Mouse (Mus musculus): ENCODE data around the gene Rundc3a. TPM values are rescaled to one million over a fixed set of nuclear protein-coding genes. Genes with fewer than 3 reads are reported as not detected.

Gene Rundc3a
- polyA plus RNA-seq, 1 experiment from 2014 or later = 1.2 TPM

- H3K9me3 ChIP-seq (ENCODE audit: control insufficient read depth, low read length) = no peaks in the 10 kb centered on the region
- no peak for ATAC-seq (ENCODE audit: insufficient number of reproducible peaks, insufficient read depth, low FRiP score, low read depth)
- H3K27ac ChIP-seq (replicated peaks in 1 of 2; ENCODE audit: control insufficient read depth in 1 of 2, insufficient read depth in 1 of 2, low read depth in 2 of 2, low read length in 2 of 2) = no peak overlapping the region
- 93% methylated on average over 11 of the region's 11 CpGs for WGBS
- H3K4me2 ChIP-seq (ENCODE audit: low read length) = no peak overlapping the region
- H3K27me3 ChIP-seq (ENCODE audit: control insufficient read depth, insufficient read depth, low read length) = peaks cover 28% of the 10 kb centered on the region
- H3K9ac ChIP-seq (ENCODE audit: low read length) = no peak overlapping the region
- H3K4me3 ChIP-seq (ENCODE audit: control insufficient read depth in 1 of 2, insufficient read depth in 1 of 2, low read depth in 1 of 2, low read length in 2 of 2) = no peak overlapping the region
- peaks cover 41% of the 10 kb centered on the region for H3K36me3 ChIP-seq (ENCODE audit: control insufficient read depth, insufficient read depth, low read length)
- H3K4me1 ChIP-seq (ENCODE audit: control insufficient read depth in 2 of 2, insufficient read depth in 2 of 2, low read length in 2 of 2) = peaks cover 13 to 23% of the 10 kb centered on the region in 2 experiments
Observed at GRCm38 (mm10) chr11:102403657-102404056, 10.5 kb downstream of the Rundc3a start.

GRCm38 (mm10) chr11:102404161-102405010 lies 11.2 kb downstream of the Rundc3a start:
- no peak for ATAC-seq (ENCODE audit: insufficient number of reproducible peaks, insufficient read depth, low FRiP score, low read depth)
- Histone ChIP-seq H3K27me3 (ENCODE audit: control insufficient read depth, insufficient read depth, low read length) (peaks cover 21% of the 10 kb centered on the region), H3K27ac (replicated peaks in 1 of 2; ENCODE audit: control insufficient read depth in 1 of 2, insufficient read depth in 1 of 2, low read depth in 2 of 2, low read length in 2 of 2) (no peak overlapping the region), H3K9ac (ENCODE audit: low read length) (no peak overlapping the region; the same call in 1 of the 2 replicates), H3K4me3 (ENCODE audit: control insufficient read depth in 1 of 2, insufficient read depth in 1 of 2, low read depth in 1 of 2, low read length in 2 of 2) (no peak overlapping the region), H3K4me2 (ENCODE audit: low read length) (0 out of 2 replicates have a peak overlapping the region, but pooled peaks have one; percentile 75), H3K36me3 (ENCODE audit: control insufficient read depth, insufficient read depth, low read length) (peaks cover 41% of the 10 kb centered on the region), H3K4me1 (ENCODE audit: control insufficient read depth in 2 of 2, insufficient read depth in 2 of 2, low read length in 2 of 2) (peaks cover 13 to 24% of the 10 kb centered on the region in 2 experiments), H3K9me3 (ENCODE audit: control insufficient read depth, low read length) (no peaks in the 10 kb centered on the region)
- WGBS = 84% methylated on average over 18 of the region's 18 CpGs

- Histone ChIP-seq H3K4me2 (ENCODE audit: low read length) (peak overlapping the region; percentile 75), H3K4me3 (ENCODE audit: control insufficient read depth in 1 of 2, insufficient read depth in 1 of 2, low read depth in 1 of 2, low read length in 2 of 2) (peak overlapping the region; percentile 79 to 88), H3K9me3 (ENCODE audit: control insufficient read depth, low read length) (no peaks in the 10 kb centered on the region), H3K27me3 (ENCODE audit: control insufficient read depth, insufficient read depth, low read length) (peaks cover 8% of the 10 kb centered on the region), H3K4me1 (ENCODE audit: control insufficient read depth in 2 of 2, insufficient read depth in 2 of 2, low read length in 2 of 2) (peaks cover 13 to 21% of the 10 kb centered on the region in 2 experiments), H3K9ac (ENCODE audit: low read length) (peak overlapping the region; percentile 94), H3K27ac (replicated peaks in 1 of 2; ENCODE audit: control insufficient read depth in 1 of 2, insufficient read depth in 1 of 2, low read depth in 2 of 2, low read length in 2 of 2) (peak overlapping the region in 1 of 2 experiments; percentile 99; a peak in 1 of 4 replicates), H3K36me3 (ENCODE audit: control insufficient read depth, insufficient read depth, low read length) (peaks cover 41% of the 10 kb centered on the region)
- no peak for ATAC-seq (ENCODE audit: insufficient number of reproducible peaks, insufficient read depth, low FRiP score, low read depth)
- WGBS = 82% methylated on average over 11 of the region's 11 CpGs
Observed at GRCm38 (mm10) chr11:102405544-102406285, 12.5 kb downstream of the Rundc3a start.

- Histone ChIP-seq H3K4me2 (ENCODE audit: low read length) (peak overlapping the region; percentile 75), H3K27me3 (ENCODE audit: control insufficient read depth, insufficient read depth, low read length) (peaks cover 2% of the 10 kb centered on the region; the same call in 1 of the 2 replicates), H3K36me3 (ENCODE audit: control insufficient read depth, insufficient read depth, low read length) (peaks cover 41% of the 10 kb centered on the region), H3K27ac (replicated peaks in 1 of 2; ENCODE audit: control insufficient read depth in 1 of 2, insufficient read depth in 1 of 2, low read depth in 2 of 2, low read length in 2 of 2) (peak overlapping the region; percentile 94 to 99), H3K4me1 (ENCODE audit: control insufficient read depth in 2 of 2, insufficient read depth in 2 of 2, low read length in 2 of 2) (peaks cover 13 to 24% of the 10 kb centered on the region in 2 experiments), H3K9ac (ENCODE audit: low read length) (peak overlapping the region; percentile 94), H3K9me3 (ENCODE audit: control insufficient read depth, low read length) (no peaks in the 10 kb centered on the region), H3K4me3 (ENCODE audit: control insufficient read depth in 1 of 2, insufficient read depth in 1 of 2, low read depth in 1 of 2, low read length in 2 of 2) (peak overlapping the region; percentile 79 to 88)
- WGBS = 2% methylated on average over 3 of the region's 3 CpGs
- ATAC-seq (ENCODE audit: insufficient number of reproducible peaks, insufficient read depth, low FRiP score, low read depth) = no peak
Observed at GRCm38 (mm10) chr11:102406401-102406800, 13.2 kb downstream of the Rundc3a start.

- Histone ChIP-seq H3K9ac (ENCODE audit: low read length) (peak overlapping the region; percentile 94), H3K4me2 (ENCODE audit: low read length) (peak overlapping the region; percentile 75), H3K9me3 (ENCODE audit: control insufficient read depth, low read length) (no peaks in the 10 kb centered on the region), H3K27ac (replicated peaks in 1 of 2; ENCODE audit: control insufficient read depth in 1 of 2, insufficient read depth in 1 of 2, low read depth in 2 of 2, low read length in 2 of 2) (peak overlapping the region; percentile 99), H3K4me1 (ENCODE audit: control insufficient read depth in 2 of 2, insufficient read depth in 2 of 2, low read length in 2 of 2) (peaks cover 14 to 25% of the 10 kb centered on the region in 2 experiments), H3K27me3 (ENCODE audit: control insufficient read depth, insufficient read depth, low read length) (no peaks in the 10 kb centered on the region), H3K4me3 (ENCODE audit: control insufficient read depth in 1 of 2, insufficient read depth in 1 of 2, low read depth in 1 of 2, low read length in 2 of 2) (peak overlapping the region; percentile 79 to 88), H3K36me3 (ENCODE audit: control insufficient read depth, insufficient read depth, low read length) (peaks cover 40% of the 10 kb centered on the region)
- WGBS = under 1% methylated on average over 85 of the region's 85 CpGs
- peak; percentile 75 for ATAC-seq (ENCODE audit: insufficient number of reproducible peaks, insufficient read depth, low FRiP score, low read depth)
Observed at GRCm38 (mm10) chr11:102406900-102407833, 14.0 kb downstream of the Rundc3a start.

GRCm38 (mm10) chr11:102407834-102408215 lies 14.6 kb downstream of the Rundc3a start, which contains the start of gene Slc25a39:
Slc25a39 (minus strand) TSS chr11:102407946.
- Histone ChIP-seq H3K27ac (replicated peaks in 1 of 2; ENCODE audit: control insufficient read depth in 1 of 2, insufficient read depth in 1 of 2, low read depth in 2 of 2, low read length in 2 of 2) (peak within 1 kb of the TSS; percentile 99), H3K9me3 (ENCODE audit: control insufficient read depth, low read length) (no peaks in the 10 kb centered on the region), H3K4me2 (ENCODE audit: low read length) (peak within 1 kb of the TSS; percentile 75), H3K4me3 (ENCODE audit: control insufficient read depth in 1 of 2, insufficient read depth in 1 of 2, low read depth in 1 of 2, low read length in 2 of 2) (peak within 1 kb of the TSS; percentile 79 to 88), H3K27me3 (ENCODE audit: control insufficient read depth, insufficient read depth, low read length) (no peaks in the 10 kb centered on the region), H3K4me1 (ENCODE audit: control insufficient read depth in 2 of 2, insufficient read depth in 2 of 2, low read length in 2 of 2) (peaks cover 14 to 25% of the 10 kb centered on the region in 2 experiments), H3K36me3 (ENCODE audit: control insufficient read depth, insufficient read depth, low read length) (peaks cover 33% of the 10 kb centered on the region), H3K9ac (ENCODE audit: low read length) (peak within 1 kb of the TSS; percentile 94)
- WGBS = under 1% methylated on average over 19 of the region's 19 CpGs
- no peak for ATAC-seq (ENCODE audit: insufficient number of reproducible peaks, insufficient read depth, low FRiP score, low read depth)
